In the genomic region with DNA sequence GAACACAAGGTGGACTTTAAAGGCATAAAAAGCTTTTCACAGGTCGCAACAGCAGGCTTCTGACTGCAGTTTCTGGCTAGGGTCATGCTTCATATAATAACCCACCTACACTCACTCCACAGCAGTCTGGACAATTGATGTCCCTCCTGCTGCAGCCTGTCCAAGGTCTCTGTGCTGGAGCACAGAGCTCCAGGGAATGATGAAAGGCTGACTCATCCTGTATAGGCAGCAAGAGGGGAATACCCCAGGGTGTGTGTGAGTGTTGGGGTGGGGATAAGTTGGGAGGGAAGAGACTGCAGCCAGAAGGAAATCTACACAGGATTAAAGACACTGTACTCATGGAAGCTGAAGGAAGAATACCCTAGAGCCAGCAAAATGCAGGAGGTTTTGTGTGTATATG, we compare ENCODE assay signal across 18 mouse cellular contexts. TPM values are rescaled to one million over a fixed set of nuclear protein-coding genes. Genes with fewer than 3 reads are reported as not detected.
DNase-seq lines count a peak whose midpoint lies in the region; TF ChIP-seq lines count a peak whose summit lies in the region.
"Had no signal": no experiment of that assay in that cellular context is flagged by ENCODE, and none has a peak within 500 bp of the region (broad histone marks: within the 10 kb centered on the region; RNA-seq: fewer than 3 reads in every experiment).

No protein-coding gene starts in this region.

- 71% methylated on average over 1 of the region's 1 CpGs for WGBS in cerebellum, adult 2 months

- H3K4me1 ChIP-seq in embryonic fibroblast, embryonic 13.5 days (ENCODE audit: control insufficient read depth, insufficient read depth, low read length) = peaks cover 10% of the 10 kb centered on the region
- peaks cover 11% of the 10 kb centered on the region; the same call in 1 of the 2 replicates for H3K4me1 ChIP-seq in cerebellum, adult 2 months (ENCODE audit: control insufficient read depth, insufficient read depth, low read length)

- DNase-seq in adrenal gland, adult 2 months = peak; percentile 85
- DNase-seq in adrenal gland, adult 18-20 months (ENCODE audit: low spot score in 2 of 2) = no peak
- DNase-seq in 3T3-L1 (ENCODE audit: low read depth, low spot score) = peak; percentile 94
- peak; percentile 7 for DNase-seq in R1 (ENCODE audit: low read depth, low spot score)
- no peak for DNase-seq in cerebellum, adult 2 months
- DNase-seq in natural killer cell, adult 2 months (ENCODE audit: low spot score in 2 of 2) = no peak
- DNase-seq: cerebellum, adult 8-10 months; heart, postnatal 4 days; kidney, postnatal 36 days; retina, postnatal 1 day; right cerebral cortex, postnatal 4 days; thymus, postnatal 14 days had no signal

- no peak overlapping the region for H3K4me3 ChIP-seq in embryonic fibroblast, embryonic 13.5 days (ENCODE audit: insufficient read depth, low read length)
- no peak overlapping the region for H3K4me3 ChIP-seq in cerebellum, adult 2 months (replicated peaks; ENCODE audit: insufficient read depth, low read depth, low read length)
- H3K4me3 ChIP-seq: forebrain, embryonic 12.5 days; hindbrain, embryonic 15.5 days; midbrain, embryonic 13.5 days; neural tube, embryonic 15.5 days had no signal

- no peak for TF ChIP-seq CTCF in embryonic fibroblast, embryonic 13.5 days (IDR thresholded peaks at IDR 0.05; ENCODE audit: borderline replicate concordance, insufficient read depth, low read length)
- TF ChIP-seq CTCF in cerebellum, adult 2 months (IDR thresholded peaks at IDR 0.05; ENCODE audit: borderline replicate concordance, insufficient read depth, low read depth, low read length) = no peak

- no peak for TF ChIP-seq POLR2A in embryonic fibroblast, embryonic 13.5 days (IDR thresholded peaks at IDR 0.05; ENCODE audit: low read depth, low read length)
- no peak for TF ChIP-seq POLR2A in cerebellum, adult 2 months (IDR thresholded peaks at IDR 0.05; ENCODE audit: borderline replicate concordance, insufficient read depth, low read length)

- peak overlapping the region; percentile 58; the same call in 1 of the 2 replicates for H3K27ac ChIP-seq in embryonic fibroblast, embryonic 13.5 days (ENCODE audit: insufficient read depth, low read length)
- H3K27ac ChIP-seq in cerebellum, adult 2 months (ENCODE audit: insufficient read depth, low read length) = no peak overlapping the region
- H3K27ac ChIP-seq: forebrain, embryonic 12.5 days; hindbrain, embryonic 15.5 days; liver, embryonic 14.5 days; midbrain, embryonic 13.5 days; neural tube, embryonic 15.5 days had no signal

- H3K27me3 ChIP-seq in cerebellum, adult 2 months (ENCODE audit: control insufficient read depth, insufficient read depth, low read length) = no peaks in the 10 kb centered on the region
- H3K27me3 ChIP-seq: forebrain, embryonic 12.5 days; hindbrain, embryonic 15.5 days; midbrain, embryonic 13.5 days; neural tube, embryonic 15.5 days had no signal

RNA-seq across cellular contexts. Expression of a gene that starts 7.3 kb away (rescaled TPM):
- 100 to 1,000 TPM in 1 of 2 experiments, 10 to 100 TPM in 1; 86.6 to 129 TPM for total RNA-seq in adrenal gland, adult 2 months (2021)
- polyA plus RNA-seq in adrenal gland, adult 2 months (2012; rRNA removed) = 205 and 241 TPM in 2 replicates
- total RNA-seq in adrenal gland, adult 18-20 months (2021) = 100 to 1,000 TPM; 125 to 137 TPM
- polyA plus RNA-seq in embryonic fibroblast, embryonic 13.5 days (2011; ENCODE audit: insufficient read length, low read depth, missing spikeins) = 61.9 and 72.0 TPM in 2 replicates
- 358 and 363 TPM in 2 replicates for polyA plus RNA-seq in cerebellum, adult 2 months (2012; rRNA removed)

RNA-seq across cellular contexts. Expression of a gene that starts 31.0 kb away (rescaled TPM):
- total RNA-seq in adrenal gland, adult 2 months (2021) = 10 to 100 TPM; 26.7 to 39.1 TPM
- polyA plus RNA-seq in adrenal gland, adult 2 months (2012; rRNA removed) = 2.3 and 4.6 TPM in 2 replicates
- 10 to 100 TPM; 19.2 to 26.3 TPM for total RNA-seq in adrenal gland, adult 18-20 months (2021)
- 90.5 and 109 TPM in 2 replicates for polyA plus RNA-seq in embryonic fibroblast, embryonic 13.5 days (2011; ENCODE audit: insufficient read length, low read depth, missing spikeins)
- 10.6 and 12.3 TPM in 2 replicates for polyA plus RNA-seq in cerebellum, adult 2 months (2012; rRNA removed)

RNA-seq across cellular contexts. Expression of a gene that starts 33.2 kb away (rescaled TPM):
- 10 to 100 TPM; 70.1 to 73.7 TPM for total RNA-seq in adrenal gland, adult 2 months (2021)
- 116 and 124 TPM in 2 replicates for polyA plus RNA-seq in adrenal gland, adult 2 months (2012; rRNA removed)
- total RNA-seq in adrenal gland, adult 18-20 months (2021) = 100 to 1,000 TPM in 1 of 2 experiments, 10 to 100 TPM in 1; 50.8 to 100 TPM
- 2.7 and 4.7 TPM in 2 replicates for polyA plus RNA-seq in embryonic fibroblast, embryonic 13.5 days (2011; ENCODE audit: insufficient read length, low read depth, missing spikeins)
- polyA plus RNA-seq in cerebellum, adult 2 months (2012; rRNA removed) = 99.0 and 109 TPM in 2 replicates

RNA-seq across cellular contexts. Expression of a gene that starts 34.6 kb away (rescaled TPM):
- total RNA-seq in adrenal gland, adult 2 months (2021) = 100 to 1,000 TPM; 130 to 150 TPM
- polyA plus RNA-seq in adrenal gland, adult 2 months (2012; rRNA removed) = 547 and 570 TPM in 2 replicates
- total RNA-seq in adrenal gland, adult 18-20 months (2021) = 100 to 1,000 TPM; 107 to 148 TPM
- 25.5 and 28.7 TPM in 2 replicates for polyA plus RNA-seq in embryonic fibroblast, embryonic 13.5 days (2011; ENCODE audit: insufficient read length, low read depth, missing spikeins)
- polyA plus RNA-seq in cerebellum, adult 2 months (2012; rRNA removed) = 147 and 149 TPM in 2 replicates

RNA-seq across cellular contexts. Expression of a gene that starts 34.6 kb away (rescaled TPM):
- total RNA-seq in adrenal gland, adult 2 months (2021) = 10 to 100 TPM; 39.9 to 48.0 TPM
- polyA plus RNA-seq in adrenal gland, adult 2 months (2012; rRNA removed) = 58.3 and 58.4 TPM in 2 replicates
- total RNA-seq in adrenal gland, adult 18-20 months (2021) = 10 to 100 TPM; 40.6 to 46.1 TPM
- polyA plus RNA-seq in embryonic fibroblast, embryonic 13.5 days (2011; ENCODE audit: insufficient read length, low read depth, missing spikeins) = 12.4 and 14.7 TPM in 2 replicates
- 57.3 and 62.7 TPM in 2 replicates for polyA plus RNA-seq in cerebellum, adult 2 months (2012; rRNA removed)

Comparison
In these comparisons a context has a peak if more than half of its experiments do, and no peak if none do; other contexts are left out.
1. DNase-seq: peak in adrenal gland, adult 2 months (single experiment), 3T3-L1 (single experiment) and R1 (single experiment); none in adrenal gland, adult 18-20 months (0 of 2), cerebellum, adult 2 months (0 of 2) and natural killer cell, adult 2 months (0 of 2).
2. RNA of a gene that starts 33.2 kb away (polyA plus RNA-seq): 116 to 124 TPM in adrenal gland, adult 2 months and 99.0 to 109 TPM in cerebellum, adult 2 months; 2.7 to 4.7 TPM in embryonic fibroblast, embryonic 13.5 days; every median in the first group is over 10 times any median in the second.